Mouse (Mus musculus) neutrophil, adult 59 days (primary cell): ENCODE measurements around the gene Nhs. TPM values are rescaled to one million over a fixed set of nuclear protein-coding genes. Genes with fewer than 3 reads are reported as not detected.

Experiments
- total RNA-seq, 2 experiments: library from RNA; stranded (reverse); gene quantifications; 1 replicate in 1 of 2; 2 replicates in 1 of 2; pipeline ENCODE4 v1.2.4; 2023

Nhs gene
- total RNA-seq: not detected

DNA sequence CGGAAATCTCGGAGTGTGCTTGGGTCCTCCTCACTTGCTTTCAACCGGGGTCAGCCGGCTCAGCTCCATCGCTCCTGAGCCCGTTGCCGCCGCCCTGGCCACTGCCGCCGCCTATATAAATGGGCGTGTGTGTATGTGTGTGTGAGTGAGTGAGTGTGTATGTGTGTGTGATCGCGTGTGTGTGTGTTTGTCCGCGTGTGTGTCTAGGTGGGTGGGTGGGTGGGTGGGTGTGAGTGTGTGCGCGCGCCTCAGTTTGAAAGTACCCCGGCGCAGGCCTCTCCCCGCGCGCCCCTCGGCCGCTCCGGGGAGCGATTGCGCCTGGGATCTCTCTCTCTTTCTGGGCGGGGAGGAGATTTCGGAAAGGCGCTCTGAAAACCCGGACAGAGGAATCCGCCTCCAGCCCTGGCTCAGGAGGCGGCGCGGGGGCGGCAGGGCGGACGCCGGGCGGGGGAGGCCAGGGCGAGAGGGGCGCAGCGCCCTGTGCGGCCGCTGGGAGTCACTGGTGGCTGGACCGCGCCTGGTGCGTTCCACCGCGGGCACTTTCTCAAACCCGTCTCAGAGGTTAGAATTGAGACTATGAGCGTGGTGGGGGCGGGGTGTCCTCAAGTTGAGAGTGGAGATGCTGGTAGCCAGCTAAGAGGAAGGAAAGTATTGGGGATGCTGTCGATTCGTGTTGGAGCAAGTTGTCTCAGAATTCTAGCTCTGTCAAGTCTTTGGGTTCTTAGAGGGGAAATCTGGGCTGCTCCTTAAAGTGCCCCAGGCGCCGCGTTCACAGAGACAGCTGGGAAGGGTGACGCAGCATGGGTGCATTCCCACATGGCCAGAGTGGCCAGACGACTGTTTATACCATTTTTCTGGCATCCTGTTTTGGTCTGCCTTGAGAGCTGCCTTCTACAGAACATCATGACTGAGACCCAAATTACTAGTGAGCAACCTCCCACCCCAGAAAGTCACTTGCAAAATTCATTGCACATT, at the start of gene Nhs:
Gene Nhs, minus strand, starts transcription at position 94 of the 975 bp plus-strand sequence.

